ENCODE assay signal across 7 mouse cellular contexts in genomic region chr14:54592319-54592934, GRCm38 (mm10). TPM values are rescaled to one million over a fixed set of nuclear protein-coding genes. Genes with fewer than 3 reads are reported as not detected.
DNase-seq lines count a peak whose midpoint lies in the region; ATAC-seq and TF ChIP-seq lines count a peak whose summit lies in the region.

No protein-coding gene starts in this region.

- H3K27ac ChIP-seq in lung, embryonic 15.5 days, result peak overlapping the region; percentile 17; the same call in 1 of the 2 replicates
- peak overlapping the region; percentile 81 for H3K27ac ChIP-seq in heart, embryonic 10.5 days
- peak overlapping the region; percentile 72 for H3K27ac ChIP-seq in kidney, postnatal 0 days
- H3K27ac ChIP-seq in midbrain, embryonic 12.5 days (replicated peaks), result 0 out of 2 replicates have a peak overlapping the region, but pooled peaks have one; percentile 35

- no peak overlapping the region for H3K9ac ChIP-seq in lung, embryonic 15.5 days
- no peak overlapping the region for H3K9ac ChIP-seq in kidney, postnatal 0 days (ENCODE audit: low read depth, low read length)
- H3K9ac ChIP-seq in midbrain, embryonic 12.5 days (replicated peaks), result no peak overlapping the region

- ATAC-seq in lung, embryonic 15.5 days (ENCODE audit: borderline replicate concordance, extremely low read depth, low FRiP score, low TSS enrichment), result peak; percentile 61; the same call in 1 of the 2 replicates
- peak; percentile 75 for ATAC-seq in kidney, postnatal 0 days (replicated peaks; ENCODE audit: low FRiP score, low read depth)
- ATAC-seq in midbrain, embryonic 12.5 days (ENCODE audit: low FRiP score, low read depth), result no peak

- peaks cover 3% of the 10 kb centered on the region; the same call in 1 of the 2 replicates for H3K4me1 ChIP-seq in lung, embryonic 15.5 days
- H3K4me1 ChIP-seq in heart, embryonic 10.5 days, result peaks cover 40% of the 10 kb centered on the region
- peaks cover 5% of the 10 kb centered on the region; the same call in 1 of the 2 replicates for H3K4me1 ChIP-seq in kidney, postnatal 0 days (replicated peaks; ENCODE audit: insufficient read depth, low read length)
- H3K4me1 ChIP-seq in midbrain, embryonic 12.5 days, result 0 out of 2 replicates have a peak, but pooled peaks cover 4% of the 10 kb centered on the region

- H3K27me3 ChIP-seq in lung, embryonic 15.5 days, result no peaks in the 10 kb centered on the region
- no peaks in the 10 kb centered on the region for H3K27me3 ChIP-seq in heart, embryonic 10.5 days (ENCODE audit: insufficient read depth, poor library complexity, severe bottlenecking)
- no peaks in the 10 kb centered on the region for H3K27me3 ChIP-seq in kidney, postnatal 0 days (ENCODE audit: insufficient read depth, low read length)
- no peaks in the 10 kb centered on the region for H3K27me3 ChIP-seq in midbrain, embryonic 12.5 days

- no peak overlapping the region for H3K4me2 ChIP-seq in lung, embryonic 15.5 days
- H3K4me2 ChIP-seq in kidney, postnatal 0 days (ENCODE audit: low read length), result no peak overlapping the region
- no peak overlapping the region for H3K4me2 ChIP-seq in midbrain, embryonic 12.5 days (replicated peaks)

- TF ChIP-seq CTCF in kidney, postnatal 0 days (IDR thresholded peaks at IDR 0.05; ENCODE audit: low read depth), result no peak

- DNase-seq in lung, postnatal 14 days, result no peak
- DNase-seq in heart, embryonic 10.5 days (ENCODE audit: low spot score), result no peak
- DNase-seq in kidney, postnatal 0 days (ENCODE audit: low spot score), result peak; percentile 94
- DNase-seq in layer of hippocampus, postnatal 36 days, result no peak
- no peak for DNase-seq in spleen, postnatal 14 days (ENCODE audit: low spot score in 2 of 2)

- H3K36me3 ChIP-seq in lung, embryonic 15.5 days, result peaks cover 20% of the 10 kb centered on the region
- peaks cover 20% of the 10 kb centered on the region; the same call in 1 of the 2 replicates for H3K36me3 ChIP-seq in heart, embryonic 10.5 days
- 0 out of 2 replicates have a peak, but pooled peaks cover 4% of the 10 kb centered on the region for H3K36me3 ChIP-seq in kidney, postnatal 0 days (ENCODE audit: insufficient read depth, low read length)
- peaks cover 18% of the 10 kb centered on the region for H3K36me3 ChIP-seq in midbrain, embryonic 12.5 days

- WGBS in lung, embryonic 15.5 days, result 50% methylated on average over 10 of the region's 10 CpGs
- WGBS in heart, embryonic 10.5 days, result 40% methylated on average over 10 of the region's 10 CpGs
- 15% methylated on average over 10 of the region's 10 CpGs for WGBS in kidney, postnatal 0 days
- WGBS in midbrain, embryonic 12.5 days, result 81% methylated on average over 10 of the region's 10 CpGs

- no peaks in the 10 kb centered on the region for H3K9me3 ChIP-seq in lung, embryonic 15.5 days
- H3K9me3 ChIP-seq in heart, embryonic 10.5 days, result no peaks in the 10 kb centered on the region
- H3K9me3 ChIP-seq in kidney, postnatal 0 days (replicated peaks; ENCODE audit: low read length), result no peaks in the 10 kb centered on the region
- no peaks in the 10 kb centered on the region for H3K9me3 ChIP-seq in midbrain, embryonic 12.5 days

- H3K4me3 ChIP-seq in lung, embryonic 15.5 days, result no peak overlapping the region
- H3K4me3 ChIP-seq in heart, embryonic 10.5 days, result no peak overlapping the region
- H3K4me3 ChIP-seq in kidney, postnatal 0 days (replicated peaks; ENCODE audit: low read depth, low read length), result no peak overlapping the region
- no peak overlapping the region for H3K4me3 ChIP-seq in midbrain, embryonic 12.5 days

RNA-seq across cellular contexts. Expression of gene 4931414P19Rik, which starts 13.4 kb away (rescaled TPM):
- 8.6 and 8.8 TPM in 2 replicates for polyA plus RNA-seq in lung, embryonic 15.5 days (2015; fragmentation: Nextera tagmentation; extraction: Ambion mirVana)
- 7.7 and 8.3 TPM in 2 replicates for polyA plus RNA-seq in heart, embryonic 10.5 days (2016; fragmentation: Nextera tagmentation; extraction: Ambion mirVana)
- 6.4 TPM in 2 replicates for polyA plus RNA-seq in kidney, postnatal 0 days (2015; fragmentation: Nextera tagmentation; extraction: Ambion mirVana)
- 8.2 and 10.4 TPM in 2 replicates for polyA plus RNA-seq in midbrain, embryonic 12.5 days (2016; fragmentation: Nextera tagmentation; extraction: Ambion mirVana)
- 1 to 10 TPM; 4.7 to 5.5 TPM for total RNA-seq in layer of hippocampus, postnatal 36 days (2021)

RNA-seq across cellular contexts. Expression of gene Ajuba, which starts 15.1 kb away (rescaled TPM):
- 49.0 and 52.8 TPM in 2 replicates for polyA plus RNA-seq in lung, embryonic 15.5 days (2015; fragmentation: Nextera tagmentation; extraction: Ambion mirVana)
- 43.0 and 62.5 TPM in 2 replicates for polyA plus RNA-seq in heart, embryonic 10.5 days (2016; fragmentation: Nextera tagmentation; extraction: Ambion mirVana)
- polyA plus RNA-seq in kidney, postnatal 0 days (2015; fragmentation: Nextera tagmentation; extraction: Ambion mirVana), result 34.6 and 40.9 TPM in 2 replicates
- polyA plus RNA-seq in midbrain, embryonic 12.5 days (2016; fragmentation: Nextera tagmentation; extraction: Ambion mirVana), result 41.6 and 46.6 TPM in 2 replicates
- 1 to 10 TPM in 1 of 2 experiments, under 1 TPM in 1; 0.95 to 1.5 TPM for total RNA-seq in layer of hippocampus, postnatal 36 days (2021)

RNA-seq across cellular contexts. Expression of gene Psmb5, which starts 25.4 kb away (rescaled TPM):
- 378 and 407 TPM in 2 replicates for polyA plus RNA-seq in lung, embryonic 15.5 days (2015; fragmentation: Nextera tagmentation; extraction: Ambion mirVana)
- 392 and 455 TPM in 2 replicates for polyA plus RNA-seq in heart, embryonic 10.5 days (2016; fragmentation: Nextera tagmentation; extraction: Ambion mirVana)
- 370 and 387 TPM in 2 replicates for polyA plus RNA-seq in kidney, postnatal 0 days (2015; fragmentation: Nextera tagmentation; extraction: Ambion mirVana)
- 363 and 400 TPM in 2 replicates for polyA plus RNA-seq in midbrain, embryonic 12.5 days (2016; fragmentation: Nextera tagmentation; extraction: Ambion mirVana)
- 100 to 1,000 TPM; 203 to 230 TPM for total RNA-seq in layer of hippocampus, postnatal 36 days (2021)

RNA-seq across cellular contexts. Expression of gene Psmb11, which starts 28.8 kb away (rescaled TPM):
- polyA plus RNA-seq in lung, embryonic 15.5 days (2015; fragmentation: Nextera tagmentation; extraction: Ambion mirVana), result 0.94 and 4.7 TPM in 2 replicates
- polyA plus RNA-seq in heart, embryonic 10.5 days (2016; fragmentation: Nextera tagmentation; extraction: Ambion mirVana), result not detected in 2 replicates
- polyA plus RNA-seq in kidney, postnatal 0 days (2015; fragmentation: Nextera tagmentation; extraction: Ambion mirVana), result 0.13 TPM in 1 of 2 replicates, not detected in the other
- not detected in 2 replicates for polyA plus RNA-seq in midbrain, embryonic 12.5 days (2016; fragmentation: Nextera tagmentation; extraction: Ambion mirVana)
- under 1 TPM; 0.23 to 0.27 TPM for total RNA-seq in layer of hippocampus, postnatal 36 days (2021)

RNA-seq across cellular contexts. Expression of gene Haus4, which starts 38.0 kb away (rescaled TPM):
- 58.1 and 68.7 TPM in 2 replicates for polyA plus RNA-seq in lung, embryonic 15.5 days (2015; fragmentation: Nextera tagmentation; extraction: Ambion mirVana)
- 50.2 and 52.9 TPM in 2 replicates for polyA plus RNA-seq in heart, embryonic 10.5 days (2016; fragmentation: Nextera tagmentation; extraction: Ambion mirVana)
- polyA plus RNA-seq in kidney, postnatal 0 days (2015; fragmentation: Nextera tagmentation; extraction: Ambion mirVana), result 41.6 and 46.4 TPM in 2 replicates
- polyA plus RNA-seq in midbrain, embryonic 12.5 days (2016; fragmentation: Nextera tagmentation; extraction: Ambion mirVana), result 32.4 and 35.0 TPM in 2 replicates
- total RNA-seq in layer of hippocampus, postnatal 36 days (2021), result 1 to 10 TPM; 4.0 to 5.3 TPM

Comparison
In these comparisons a context has a peak if more than half of its experiments do, and no peak if none do; other contexts are left out.
1. H3K27ac ChIP-seq: peak in every context shown above with its lines; median percentile 81 in heart, embryonic 10.5 days; 72 in kidney, postnatal 0 days; 35 in midbrain, embryonic 12.5 days; 17 in lung, embryonic 15.5 days.